16 mouse cellular contexts compared by ENCODE assay signal in the genomic region with DNA sequence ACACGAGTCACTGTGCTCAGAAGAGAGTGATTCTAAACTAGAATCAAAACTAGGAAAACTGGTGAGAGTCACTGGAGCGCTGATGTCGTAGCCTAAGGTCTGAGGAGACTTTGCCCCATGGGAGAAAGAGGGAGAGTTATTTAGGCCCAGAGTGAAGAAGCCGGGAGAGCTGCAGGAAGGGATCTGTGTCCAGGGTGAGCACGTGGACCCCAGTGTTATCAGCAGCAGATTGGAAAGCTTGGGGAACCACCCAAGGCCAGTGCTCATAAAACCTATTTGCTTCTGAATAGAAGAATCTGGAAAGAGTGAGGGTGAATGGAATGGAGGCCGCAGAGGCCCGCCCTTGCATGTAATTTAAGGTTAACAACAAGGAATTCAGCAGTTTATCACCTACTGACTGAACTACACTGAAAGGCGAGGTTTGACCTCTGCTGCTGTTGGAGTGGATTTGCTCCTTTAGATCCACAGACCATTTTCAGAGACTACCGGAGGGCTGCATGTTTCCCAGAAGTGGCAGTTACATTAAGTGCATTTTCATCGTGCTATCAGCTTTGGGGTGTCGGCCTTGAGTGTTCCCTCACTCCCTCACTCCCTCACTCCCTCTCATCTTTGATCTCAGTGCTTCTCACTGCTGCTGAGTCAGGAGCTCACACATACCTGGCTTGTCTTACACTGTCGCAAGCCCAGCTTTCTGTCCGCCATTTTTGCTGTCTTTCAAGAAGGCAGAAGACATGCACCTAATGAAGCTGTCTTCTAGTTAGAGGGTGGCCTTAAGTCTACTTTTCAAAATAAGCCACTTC. TPM values are rescaled to one million over a fixed set of nuclear protein-coding genes. Genes with fewer than 3 reads are reported as not detected.
DNase-seq lines count a peak whose midpoint lies in the region; ATAC-seq and TF ChIP-seq lines count a peak whose summit lies in the region.
"Had no signal": no experiment of that assay in that cellular context is flagged by ENCODE, and none has a peak within 500 bp of the region (broad histone marks: within the 10 kb centered on the region; RNA-seq: fewer than 3 reads in every experiment).

No protein-coding gene starts in this region.

- H3K4me3 ChIP-seq in heart, postnatal 0 days (ENCODE audit: low read depth, low read length), result no peak overlapping the region
- peak overlapping the region; percentile 72 for H3K4me3 ChIP-seq in megakaryocyte, embryonic 14.5 days (replicated peaks)
- H3K4me3 ChIP-seq in liver, embryonic 13.5 days (replicated peaks), result no peak overlapping the region
- H3K4me3 ChIP-seq in hindbrain, embryonic 14.5 days (replicated peaks; ENCODE audit: low read length), result no peak overlapping the region
- H3K4me3 ChIP-seq in forebrain, embryonic 10.5 days, result no peak overlapping the region
- H3K4me3 ChIP-seq: heart, embryonic 13.5 days; hindbrain, embryonic 15.5 days; left cerebral cortex, adult 2 months; limb, embryonic 13.5 days had no signal

- no peak for DNase-seq in heart, postnatal 0 days (ENCODE audit: low spot score)
- no peak for DNase-seq in heart, postnatal 4 days
- no peak for DNase-seq in liver, embryonic 13.5 days
- no peak for DNase-seq in thymus, postnatal 14 days
- DNase-seq in hindbrain, embryonic 14.5 days (ENCODE audit: low spot score), result no peak
- DNase-seq in forebrain, embryonic 10.5 days (ENCODE audit: extremely low spot score, low spot score), result no peak
- DNase-seq: cerebellum, adult 2 months; forebrain, postnatal 0 days; midbrain, embryonic 14.5 days; right cerebral cortex, postnatal 25 days had no signal

- no peak overlapping the region for H3K9ac ChIP-seq in heart, postnatal 0 days (replicated peaks; ENCODE audit: low read depth, low read length)
- no peak overlapping the region for H3K9ac ChIP-seq in liver, embryonic 13.5 days
- no peak overlapping the region for H3K9ac ChIP-seq in hindbrain, embryonic 14.5 days
- H3K9ac ChIP-seq: forebrain, postnatal 0 days; heart, embryonic 13.5 days; hindbrain, embryonic 15.5 days; limb, embryonic 13.5 days had no signal

- peaks cover 9% of the 10 kb centered on the region; the same call in 1 of the 2 replicates for H3K4me1 ChIP-seq in heart, postnatal 0 days (ENCODE audit: control insufficient read depth, insufficient read depth)
- H3K4me1 ChIP-seq in megakaryocyte, embryonic 14.5 days, result peaks cover 72% of the 10 kb centered on the region
- peaks cover 30% of the 10 kb centered on the region for H3K4me1 ChIP-seq in liver, embryonic 13.5 days (replicated peaks)
- H3K4me1 ChIP-seq in hindbrain, embryonic 14.5 days (replicated peaks; ENCODE audit: control insufficient read depth, insufficient read depth, low read length), result no peaks in the 10 kb centered on the region
- 0 out of 2 replicates have a peak, but pooled peaks cover 5% of the 10 kb centered on the region for H3K4me1 ChIP-seq in forebrain, embryonic 10.5 days
- H3K4me1 ChIP-seq: limb, embryonic 13.5 days had no signal

- 0 out of 2 replicates have a peak overlapping the region, but pooled peaks have one; percentile 22 for H3K27ac ChIP-seq in heart, postnatal 0 days (ENCODE audit: low read depth)
- H3K27ac ChIP-seq in liver, embryonic 13.5 days, result no peak overlapping the region; the same call in 1 of the 2 replicates
- no peak overlapping the region for H3K27ac ChIP-seq in hindbrain, embryonic 14.5 days
- no peak overlapping the region for H3K27ac ChIP-seq in forebrain, embryonic 10.5 days
- H3K27ac ChIP-seq: heart, embryonic 13.5 days; hindbrain, embryonic 15.5 days; left cerebral cortex, adult 2 months; limb, embryonic 13.5 days had no signal

- no peaks in the 10 kb centered on the region for H3K9me3 ChIP-seq in heart, postnatal 0 days (replicated peaks; ENCODE audit: control insufficient read depth, low read length)
- no peaks in the 10 kb centered on the region for H3K9me3 ChIP-seq in megakaryocyte, embryonic 14.5 days
- no peaks in the 10 kb centered on the region for H3K9me3 ChIP-seq in liver, embryonic 13.5 days (replicated peaks)
- no peaks in the 10 kb centered on the region for H3K9me3 ChIP-seq in hindbrain, embryonic 14.5 days (ENCODE audit: control insufficient read depth, low read length)
- no peaks in the 10 kb centered on the region for H3K9me3 ChIP-seq in forebrain, embryonic 10.5 days
- H3K9me3 ChIP-seq: heart, embryonic 13.5 days; hindbrain, embryonic 15.5 days; limb, embryonic 13.5 days had no signal

- TF ChIP-seq CTCF in heart, postnatal 0 days (IDR thresholded peaks at IDR 0.05; ENCODE audit: low read depth), result no peak

- H3K27me3 ChIP-seq in heart, postnatal 0 days (ENCODE audit: control insufficient read depth, insufficient read depth, low read length), result no peaks in the 10 kb centered on the region
- no peaks in the 10 kb centered on the region for H3K27me3 ChIP-seq in megakaryocyte, embryonic 14.5 days (replicated peaks)
- no peaks in the 10 kb centered on the region for H3K27me3 ChIP-seq in liver, embryonic 13.5 days
- no peaks in the 10 kb centered on the region for H3K27me3 ChIP-seq in hindbrain, embryonic 14.5 days (ENCODE audit: control insufficient read depth, insufficient read depth, low read length)
- no peaks in the 10 kb centered on the region for H3K27me3 ChIP-seq in forebrain, embryonic 10.5 days (ENCODE audit: poor library complexity, severe bottlenecking)
- H3K27me3 ChIP-seq: heart, embryonic 13.5 days; hindbrain, embryonic 15.5 days; limb, embryonic 13.5 days had no signal

- no peak overlapping the region for H3K4me2 ChIP-seq in heart, postnatal 0 days (ENCODE audit: low read depth, low read length)
- H3K4me2 ChIP-seq in liver, embryonic 13.5 days, result no peak overlapping the region
- H3K4me2 ChIP-seq in hindbrain, embryonic 14.5 days (replicated peaks), result no peak overlapping the region
- H3K4me2 ChIP-seq: heart, embryonic 13.5 days; hindbrain, embryonic 15.5 days; limb, embryonic 13.5 days had no signal

- 62% methylated on average over 13 of the region's 13 CpGs for WGBS in heart, postnatal 0 days
- WGBS in liver, embryonic 13.5 days (ENCODE audit: insufficient replicate concordance), result 51% methylated on average over 13 of the region's 13 CpGs
- 84% methylated on average over 13 of the region's 13 CpGs for WGBS in hindbrain, embryonic 14.5 days
- WGBS in forebrain, embryonic 10.5 days, result 89% methylated on average over 13 of the region's 13 CpGs

- TF ChIP-seq EP300 in heart, postnatal 0 days (IDR thresholded peaks at IDR 0.05; ENCODE audit: low read depth), result no peak

- H3K36me3 ChIP-seq in heart, postnatal 0 days (replicated peaks; ENCODE audit: control insufficient read depth, insufficient read depth, low read length), result no peaks in the 10 kb centered on the region
- H3K36me3 ChIP-seq in megakaryocyte, embryonic 14.5 days (replicated peaks; ENCODE audit: low read length), result peaks cover 79% of the 10 kb centered on the region
- H3K36me3 ChIP-seq in liver, embryonic 13.5 days, result peaks cover 20% of the 10 kb centered on the region
- no peaks in the 10 kb centered on the region for H3K36me3 ChIP-seq in hindbrain, embryonic 14.5 days (replicated peaks; ENCODE audit: control insufficient read depth, insufficient read depth)
- H3K36me3 ChIP-seq in forebrain, embryonic 10.5 days (replicated peaks), result peaks cover 15% of the 10 kb centered on the region
- H3K36me3 ChIP-seq: hindbrain, embryonic 15.5 days had no signal

- ATAC-seq in heart, postnatal 0 days (ENCODE audit: insufficient read depth, low read depth), result 0 out of 2 replicates have a peak, but pooled peaks have one; percentile 41
- no peak for ATAC-seq in megakaryocyte, adult 5-6 weeks (ENCODE audit: poor library complexity, severe bottlenecking)
- 0 out of 2 replicates have a peak, but pooled peaks have one; percentile 57 for ATAC-seq in liver, embryonic 13.5 days (ENCODE audit: low read depth)
- ATAC-seq in hindbrain, embryonic 14.5 days (ENCODE audit: low FRiP score), result no peak
- ATAC-seq: forebrain, postnatal 0 days had no signal

RNA-seq across cellular contexts. Expression of a gene that starts 6.5 kb away (rescaled TPM):
- 14.8 and 26.0 TPM in 2 replicates for total RNA-seq in heart, postnatal 0 days (2014; rRNA removed; ENCODE audit: low replicate concordance)
- 22.5 TPM in 2 replicates for polyA plus RNA-seq in heart, postnatal 0 days (2015; fragmentation: Nextera tagmentation; extraction: Ambion mirVana)
- total RNA-seq in heart, postnatal 4 days (2021), result 10 to 100 TPM; 29.4 to 31.8 TPM
- 7.4 and 19.0 TPM in 2 replicates for polyA plus RNA-seq in megakaryocyte, embryonic 14.5 days (2012; ENCODE audit: insufficient read depth, low replicate concordance)
- total RNA-seq in megakaryocyte, adult 5-6 weeks (2015), result 47.0 and 50.7 TPM in 2 replicates
- total RNA-seq in megakaryocyte, adult 5-6 weeks (2017), result 103 and 113 TPM in 2 replicates
- polyA plus RNA-seq in liver, embryonic 13.5 days (2015; fragmentation: Nextera tagmentation; extraction: Ambion mirVana), result 18.5 and 22.2 TPM in 2 replicates
- polyA plus RNA-seq in hindbrain, embryonic 14.5 days (2014; fragmentation: Nextera tagmentation; extraction: Ambion mirVana), result 27.3 and 32.6 TPM in 2 replicates
- polyA plus RNA-seq in forebrain, embryonic 10.5 days (2016; fragmentation: Nextera tagmentation; extraction: Ambion mirVana), result 32.1 and 32.9 TPM in 2 replicates

Comparison
In these comparisons a context has a peak if more than half of its experiments do, and no peak if none do; other contexts are left out.
1. ATAC-seq: peak in heart, postnatal 0 days (single experiment) and liver, embryonic 13.5 days (single experiment); none in megakaryocyte, adult 5-6 weeks (single experiment) and hindbrain, embryonic 14.5 days (single experiment).